Mouse (Mus musculus): ENCODE measurements at regions not wholly inside any gene's neighbourhood (a gene's known extent, or its start where the extent isn't known, plus 50 kb on each side); places are given as distances from the start of the nearest gene placed in this dataset.
"Not testable (repeated sequence)": the region's sequence is repeated elsewhere in the genome, so short reads cannot be mapped to it uniquely, and the experiment has no call there.

- not testable (repeated sequence) for DNase-seq
Measured at GRCm38 (mm10) chr12:114909799-114910198, 1137.7 kb upstream of the Zfp386 start.

GRCm38 (mm10) chr12:114914406-114914805 is 1133.1 kb upstream of the Zfp386 start:
- not testable (repeated sequence) for DNase-seq

GRCm38 (mm10) chr12:114927691-114928090 is 1119.8 kb upstream of the Zfp386 start:
- no peak for DNase-seq

- DNase-seq, result no peak
Measured at GRCm38 (mm10) chr12:114932158-114932557, 1115.4 kb upstream of the Zfp386 start.

GRCm38 (mm10) chr12:114932669-114933068 is 1114.9 kb upstream of the Zfp386 start:
- DNase-seq, result no peak

GRCm38 (mm10) chr12:114936865-114937264 is 1110.7 kb upstream of the Zfp386 start:
- DNase-seq, result not testable (repeated sequence)

GRCm38 (mm10) chr12:114939576-114939975 is 1107.9 kb upstream of the Zfp386 start:
- DNase-seq, result peak in 1 of 2 experiments; percentile 28

GRCm38 (mm10) chr12:114962105-114962504 is 1085.4 kb upstream of the Zfp386 start:
- DNase-seq, result no peak

- DNase-seq, result not testable (repeated sequence)
Measured at GRCm38 (mm10) chr12:114964251-114964650, 1083.3 kb upstream of the Zfp386 start.

- peak; percentile 59 to 64 for DNase-seq
Measured at GRCm38 (mm10) chr12:114981476-114982136, 1065.9 kb upstream of the Zfp386 start.

GRCm38 (mm10) chr12:114990916-114991315 is 1056.6 kb upstream of the Zfp386 start:
- no peak for DNase-seq

- peak; percentile 18 to 22 for DNase-seq
Measured at GRCm38 (mm10) chr12:114996817-114997216, 1050.7 kb upstream of the Zfp386 start.

GRCm38 (mm10) chr12:115003118-115003517 is 1044.4 kb upstream of the Zfp386 start:
- DNase-seq, result no peak

- peak; percentile 25 to 35 for DNase-seq
Measured at GRCm38 (mm10) chr12:115008434-115008833, 1039.1 kb upstream of the Zfp386 start.

- DNase-seq, result no peak
Measured at GRCm38 (mm10) chr12:115012751-115013150, 1034.8 kb upstream of the Zfp386 start.

GRCm38 (mm10) chr12:115023742-115024141 is 1023.8 kb upstream of the Zfp386 start:
- DNase-seq, result no peak

GRCm38 (mm10) chr12:115034438-115035129 is 1012.9 kb upstream of the Zfp386 start:
- no peak for DNase-seq

GRCm38 (mm10) chr12:115055080-115055479 is 992.4 kb upstream of the Zfp386 start:
- no peak for DNase-seq

GRCm38 (mm10) chr12:115059954-115060353 is 987.6 kb upstream of the Zfp386 start:
- DNase-seq, result not testable (repeated sequence)

- DNase-seq, result no peak
Measured at GRCm38 (mm10) chr12:115067251-115067650, 980.3 kb upstream of the Zfp386 start.

GRCm38 (mm10) chr12:115091460-115091859 is 956.1 kb upstream of the Zfp386 start:
- peak; percentile 6 to 16 for DNase-seq

- DNase-seq, result no peak
Measured at GRCm38 (mm10) chr12:115109742-115110141, 937.8 kb upstream of the Zfp386 start.

- not testable (repeated sequence) for DNase-seq
Measured at GRCm38 (mm10) chr12:115119134-115119826, 928.2 kb upstream of the Zfp386 start.

GRCm38 (mm10) chr12:115121259-115121658 is 926.3 kb upstream of the Zfp386 start:
- peak; percentile 4 to 16 for DNase-seq
